Mouse (Mus musculus) brain, embryonic 14.5 days (tissue): ENCODE measurements around the gene Cfap69.

Experiments
- CTCF ChIP-seq: fragments of 200-500 bp; IDR thresholded peaks from 2 replicates; pipeline ENCODE4 v1.5.1; 2012; ENCODE audit warnings: inconsistent platforms, mild to moderate bottlenecking, moderate library complexity, borderline replicate concordance; ENCODE audit not compliant: insufficient read depth, insufficient read length; ENCODE audit errors: extremely low read depth
- POLR2A ChIP-seq: fragments of 200-500 bp; IDR thresholded peaks from 2 replicates; pipeline ENCODE4 v1.6.1; 2012; ENCODE audit warnings: mild to moderate bottlenecking, inconsistent platforms, borderline replicate concordance; ENCODE audit not compliant: poor library complexity, insufficient read depth, insufficient read length, severe bottlenecking; ENCODE audit errors: extremely low read depth

- no peak for TF ChIP-seq POLR2A
- no peak for TF ChIP-seq CTCF
These were observed 17.9 kb downstream of the Cfap69 start for GRCm38 (mm10) chr5:5646173-5646572.
